Mouse (Mus musculus) liver, embryonic 14.5 days (tissue): Measurements from ENCODE around the gene Agtrap.

Experiments used
- CTCF ChIP-seq: IDR thresholded peaks from 2 replicates; pipeline ENCODE4 v1.5.1; 2016; ENCODE audit warnings: antibody characterized with exemption, low read depth, control low read depth
- EP300 ChIP-seq: IDR thresholded peaks from 2 replicates; pipeline ENCODE4 v1.6.1; 2016; ENCODE audit warnings: antibody characterized with exemption, low read depth

GRCm38 (mm10) chr4:148085907-148086305 is 1.9 kb downstream of the Agtrap start:
- TF ChIP-seq CTCF (no peak), EP300 (no peak)
